Mouse (Mus musculus) heart, adult 2 months (tissue): ENCODE measurements at regions not wholly inside any gene's neighbourhood (a gene's known extent, or its start where the extent isn't known, plus 50 kb on each side); places are given as distances from the start of the nearest gene placed in this dataset.

Experiments
- CTCF ChIP-seq: fragments of 200-600 bp; IDR thresholded peaks from 2 replicates; pipeline ENCODE4 v1.8.1; 2022; ENCODE audit warnings: antibody characterized with exemption, mild to moderate bottlenecking, moderate library complexity
- POLR2A ChIP-seq: fragments of 200-500 bp; IDR thresholded peaks from 2 replicates; pipeline ENCODE4 v1.6.1; 2011; ENCODE audit warnings: mild to moderate bottlenecking, low read depth, low read length, control low read depth; ENCODE audit not compliant: insufficient read depth

GRCm38 (mm10) chr16:74591896-74592295 lies 180.3 kb upstream of the Robo2 start:
- TF ChIP-seq CTCF (no peak), POLR2A (no peak)
